Mouse (Mus musculus): Measurements from ENCODE around the gene Irf2bp2.

- TF ChIP-seq CTCF (IDR thresholded peaks at IDR 0.05; ENCODE audit: extremely low read depth, insufficient read length, insufficient replicate concordance, low read depth, low read length) (no peak), POLR2A (IDR thresholded peaks at IDR 0.05; ENCODE audit: low read depth, low read length) (no peak)
Observed at GRCm38 (mm10) chr8:126628616-126629015, 34.8 kb upstream of the Irf2bp2 start.
